22 mouse cellular contexts compared by ENCODE assay signal in the genomic region with DNA sequence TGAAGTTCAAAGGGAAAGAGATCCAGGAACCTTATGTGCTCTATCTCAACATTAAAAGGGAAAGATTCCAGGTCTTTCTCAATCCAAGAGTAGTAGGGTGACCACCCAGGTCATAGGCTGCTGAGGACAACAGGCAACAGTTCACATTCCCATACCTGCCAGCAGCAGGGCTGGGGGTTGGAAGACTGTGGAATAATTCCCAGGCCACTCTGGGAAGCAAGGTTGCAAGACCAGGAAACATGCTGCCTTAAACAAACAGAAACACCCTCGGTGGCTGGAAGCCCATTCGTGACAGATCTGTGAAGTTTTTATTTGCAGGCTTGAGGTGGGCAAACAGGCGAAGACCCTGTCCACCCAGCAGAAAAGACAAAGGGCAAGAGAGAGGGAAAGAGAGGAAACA.
DNase-seq lines count a peak whose midpoint lies in the region; ATAC-seq and TF ChIP-seq lines count a peak whose summit lies in the region.
"Had no signal": no experiment of that assay in that cellular context is flagged by ENCODE, and none has a peak within 500 bp of the region (broad histone marks: within the 10 kb centered on the region; RNA-seq: fewer than 3 reads in every experiment).

No protein-coding gene starts in this region.

- H3K9ac ChIP-seq in liver, adult 2 months (ENCODE audit: low read depth, low read length): no peak overlapping the region
- H3K9ac ChIP-seq in liver, embryonic 12.5 days: no peak overlapping the region
- H3K9ac ChIP-seq in lung, postnatal 0 days (replicated peaks; ENCODE audit: low read depth): no peak overlapping the region
- no peak overlapping the region for H3K9ac ChIP-seq in stomach, postnatal 0 days (ENCODE audit: low read length)
- H3K9ac ChIP-seq in midbrain, embryonic 11.5 days (ENCODE audit: low read length): no peak overlapping the region
- H3K9ac ChIP-seq: embryonic facial prominence, embryonic 12.5 days; heart, embryonic 12.5 days; midbrain, embryonic 15.5 days; neural tube, embryonic 12.5 days had no signal

- no peaks in the 10 kb centered on the region for H3K9me3 ChIP-seq in heart, embryonic 10.5 days
- H3K9me3 ChIP-seq in liver, embryonic 12.5 days (replicated peaks): no peaks in the 10 kb centered on the region
- H3K9me3 ChIP-seq in lung, postnatal 0 days (ENCODE audit: low read length): no peaks in the 10 kb centered on the region
- no peaks in the 10 kb centered on the region for H3K9me3 ChIP-seq in stomach, postnatal 0 days (ENCODE audit: control insufficient read depth, low read length)
- H3K9me3 ChIP-seq in midbrain, embryonic 11.5 days (ENCODE audit: control insufficient read depth, low read length): no peaks in the 10 kb centered on the region
- H3K9me3 ChIP-seq: embryonic facial prominence, embryonic 12.5 days; heart, embryonic 12.5 days; megakaryocyte, embryonic 14.5 days; midbrain, embryonic 15.5 days; neural tube, embryonic 12.5 days had no signal

- no peak for ATAC-seq in liver, embryonic 12.5 days
- ATAC-seq in lung, postnatal 0 days: no peak; the same call in 1 of the 2 replicates
- no peak for ATAC-seq in stomach, postnatal 0 days (ENCODE audit: low FRiP score, low TSS enrichment)
- no peak for ATAC-seq in midbrain, embryonic 11.5 days (ENCODE audit: low FRiP score)
- ATAC-seq: midbrain, embryonic 15.5 days had no signal

- H3K79me2 ChIP-seq in liver, adult 2 months (ENCODE audit: control insufficient read depth, insufficient read depth, low read length): no peaks in the 10 kb centered on the region

- no peak overlapping the region for H3K4me2 ChIP-seq in liver, embryonic 12.5 days
- no peak overlapping the region for H3K4me2 ChIP-seq in lung, postnatal 0 days (replicated peaks; ENCODE audit: low read depth, low read length)
- no peak overlapping the region for H3K4me2 ChIP-seq in stomach, postnatal 0 days (replicated peaks; ENCODE audit: low read depth)
- H3K4me2 ChIP-seq in midbrain, embryonic 11.5 days: no peak overlapping the region
- H3K4me2 ChIP-seq: embryonic facial prominence, embryonic 12.5 days; heart, embryonic 12.5 days; midbrain, embryonic 15.5 days; neural tube, embryonic 12.5 days had no signal

- peak; percentile 90 for DNase-seq in heart, adult 11 months
- no peak for DNase-seq in heart, embryonic 10.5 days (ENCODE audit: low spot score)
- peak; percentile 65 for DNase-seq in liver, adult 2 months (ENCODE audit: extremely low read depth, low read depth, low spot score)
- DNase-seq in lung, postnatal 0 days (ENCODE audit: low spot score): peak; percentile 32
- peak; percentile 33 for DNase-seq in stomach, postnatal 0 days (ENCODE audit: low spot score)
- DNase-seq in midbrain, embryonic 11.5 days (ENCODE audit: low spot score, missing footprints): no peak
- DNase-seq: cerebellum, adult 18-20 months; cerebellum, postnatal 14 days; heart, postnatal 14 days; kidney, adult 8-10 months; kidney, postnatal 25 days; retina, postnatal 1 day; right cerebral cortex, postnatal 25 days; spleen, adult 18-20 months; thymus, postnatal 25 days had no signal

- 45% methylated on average over 3 of the region's 3 CpGs for WGBS in heart, embryonic 10.5 days
- 22% methylated on average over 3 of the region's 3 CpGs for WGBS in liver, adult 2 months
- 42% methylated on average over 3 of the region's 3 CpGs for WGBS in liver, embryonic 12.5 days (ENCODE audit: insufficient replicate concordance)
- 27% methylated on average over 3 of the region's 3 CpGs for WGBS in lung, postnatal 0 days
- WGBS in stomach, postnatal 0 days: 41% methylated on average over 3 of the region's 3 CpGs
- whole genome bisulfite sequencing in midbrain, embryonic 11.5 days: 59% methylated on average over 3 of the region's 3 CpGs

- no peak overlapping the region; the same call in 1 of the 2 replicates for H3K27ac ChIP-seq in heart, embryonic 10.5 days
- no peak overlapping the region for H3K27ac ChIP-seq in liver, adult 2 months (replicated peaks; ENCODE audit: insufficient read depth, low read depth, low read length)
- no peak overlapping the region for H3K27ac ChIP-seq in liver, embryonic 12.5 days
- no peak overlapping the region for H3K27ac ChIP-seq in lung, postnatal 0 days (ENCODE audit: low read length)
- no peak overlapping the region for H3K27ac ChIP-seq in stomach, postnatal 0 days (replicated peaks)
- H3K27ac ChIP-seq in midbrain, embryonic 11.5 days (ENCODE audit: low read depth, low read length): no peak overlapping the region
- H3K27ac ChIP-seq: embryonic facial prominence, embryonic 12.5 days; layer of hippocampus, adult 2 months; midbrain, embryonic 15.5 days; neural tube, embryonic 12.5 days had no signal

- TF ChIP-seq CTCF in liver, adult 2 months (IDR thresholded peaks at IDR 0.05; ENCODE audit: low read depth, low read length): no peak
- no peak for TF ChIP-seq CTCF in lung, postnatal 0 days (IDR thresholded peaks at IDR 0.05)
- no peak for TF ChIP-seq CTCF in stomach, postnatal 0 days (IDR thresholded peaks at IDR 0.05; ENCODE audit: low read depth)

- H3K27me3 ChIP-seq in heart, embryonic 10.5 days (ENCODE audit: insufficient read depth, poor library complexity, severe bottlenecking): no peaks in the 10 kb centered on the region
- H3K27me3 ChIP-seq in liver, adult 2 months (ENCODE audit: control insufficient read depth, insufficient read depth, low read length): no peaks in the 10 kb centered on the region
- no peaks in the 10 kb centered on the region for H3K27me3 ChIP-seq in liver, embryonic 12.5 days (replicated peaks)
- no peaks in the 10 kb centered on the region for H3K27me3 ChIP-seq in lung, postnatal 0 days (replicated peaks; ENCODE audit: insufficient read depth, low read length)
- H3K27me3 ChIP-seq in stomach, postnatal 0 days (ENCODE audit: control insufficient read depth, insufficient read depth, low read length): no peaks in the 10 kb centered on the region
- no peaks in the 10 kb centered on the region for H3K27me3 ChIP-seq in midbrain, embryonic 11.5 days (ENCODE audit: control insufficient read depth, insufficient read depth, low read length)
- H3K27me3 ChIP-seq: embryonic facial prominence, embryonic 12.5 days; heart, embryonic 12.5 days; megakaryocyte, embryonic 14.5 days; midbrain, embryonic 15.5 days; neural tube, embryonic 12.5 days had no signal

- no peak for TF ChIP-seq EP300 in lung, postnatal 0 days (IDR thresholded peaks at IDR 0.05)
- TF ChIP-seq EP300 in stomach, postnatal 0 days (optimal IDR thresholded peaks at IDR 0.05): no peak

- H3K4me1 ChIP-seq in heart, embryonic 10.5 days: peaks cover 16% of the 10 kb centered on the region
- H3K4me1 ChIP-seq in liver, adult 2 months (ENCODE audit: control insufficient read depth, insufficient read depth, low read length): peaks cover 10% of the 10 kb centered on the region
- 0 out of 2 replicates have a peak, but pooled peaks cover 3% of the 10 kb centered on the region for H3K4me1 ChIP-seq in liver, embryonic 12.5 days
- H3K4me1 ChIP-seq in lung, postnatal 0 days (ENCODE audit: insufficient read depth, low read depth, low read length): no peaks in the 10 kb centered on the region
- H3K4me1 ChIP-seq in stomach, postnatal 0 days (replicated peaks; ENCODE audit: control insufficient read depth, insufficient read depth): no peaks in the 10 kb centered on the region
- H3K4me1 ChIP-seq in midbrain, embryonic 11.5 days (ENCODE audit: control insufficient read depth, insufficient read depth, low read length): no peaks in the 10 kb centered on the region

- no peak overlapping the region for H3K4me3 ChIP-seq in heart, embryonic 10.5 days
- no peak overlapping the region for H3K4me3 ChIP-seq in liver, adult 2 months (ENCODE audit: insufficient read depth, low read depth, low read length)
- H3K4me3 ChIP-seq in liver, embryonic 12.5 days: no peak overlapping the region
- no peak overlapping the region for H3K4me3 ChIP-seq in lung, postnatal 0 days (ENCODE audit: low read depth, low read length)
- no peak overlapping the region for H3K4me3 ChIP-seq in stomach, postnatal 0 days (ENCODE audit: low read depth, low read length)
- H3K4me3 ChIP-seq in midbrain, embryonic 11.5 days (ENCODE audit: low read depth, low read length): no peak overlapping the region
- H3K4me3 ChIP-seq: embryonic facial prominence, embryonic 12.5 days; heart, embryonic 12.5 days; layer of hippocampus, adult 2 months; megakaryocyte, embryonic 14.5 days; midbrain, embryonic 15.5 days; neural tube, embryonic 12.5 days had no signal

- H3K36me3 ChIP-seq in heart, embryonic 10.5 days: no peaks in the 10 kb centered on the region
- H3K36me3 ChIP-seq in liver, adult 2 months (ENCODE audit: control insufficient read depth, insufficient read depth, low read length): no peaks in the 10 kb centered on the region
- no peaks in the 10 kb centered on the region for H3K36me3 ChIP-seq in liver, embryonic 12.5 days
- H3K36me3 ChIP-seq in lung, postnatal 0 days (ENCODE audit: insufficient read depth, low read length): no peaks in the 10 kb centered on the region
- H3K36me3 ChIP-seq in stomach, postnatal 0 days (ENCODE audit: control insufficient read depth, insufficient read depth, low read length): no peaks in the 10 kb centered on the region
- no peaks in the 10 kb centered on the region for H3K36me3 ChIP-seq in midbrain, embryonic 11.5 days (ENCODE audit: control insufficient read depth, insufficient read depth, low read length)
- H3K36me3 ChIP-seq: embryonic facial prominence, embryonic 12.5 days; heart, embryonic 12.5 days; midbrain, embryonic 15.5 days; neural tube, embryonic 12.5 days had no signal

- no peak for TF ChIP-seq POLR2A in liver, adult 2 months (IDR thresholded peaks at IDR 0.05; ENCODE audit: extremely low read depth, insufficient read depth, low read length)

Comparison
In these comparisons a context has a peak if more than half of its experiments do, and no peak if none do; other contexts are left out.
1. DNase-seq: peak in heart, adult 11 months (single experiment), liver, adult 2 months (single experiment), lung, postnatal 0 days (single experiment) and stomach, postnatal 0 days (single experiment); none in heart, embryonic 10.5 days (single experiment) and midbrain, embryonic 11.5 days (single experiment).